Mouse (Mus musculus) megakaryocyte-erythroid progenitor cell, adult 5-6 weeks (primary cell): Measurements from ENCODE around the gene Rassf6. TPM values are rescaled to one million over a fixed set of nuclear protein-coding genes. Genes with fewer than 3 reads are reported as not detected.

Experiments used
- ATAC-seq: replicated peaks from 2 replicates; pipeline ENCODE4 v1.8.0; 2016; ENCODE audit warnings: mild to moderate bottlenecking, inconsistent platforms; ENCODE audit not compliant: severe bottlenecking, poor library complexity, low FRiP score, low TSS enrichment
- total RNA-seq, 2 experiments: library from RNA; stranded (forward) in 1 of 2; stranded (reverse) in 1 of 2; fragments of 200-1000, 215-1000 nt in 1 of 2; fragments of >200 nt in 1 of 2; fragmentation: Nextera tagmentation in 1 of 2; gene quantifications; 2 replicates each; pipeline ENCODE4 v1.2.3; 2014 to 2017

Rassf6 gene
- total RNA-seq (2014; fragmentation: Nextera tagmentation), result not detected in 2 replicates
- total RNA-seq (2017), result not detected in 2 replicates

GRCm38 (mm10) chr5:90640286-90641217 lies at the start of gene Rassf6:
TSS of gene Rassf6 (minus strand) at chr5:90640657.
- ATAC-seq, result peak; percentile 95

DNA sequence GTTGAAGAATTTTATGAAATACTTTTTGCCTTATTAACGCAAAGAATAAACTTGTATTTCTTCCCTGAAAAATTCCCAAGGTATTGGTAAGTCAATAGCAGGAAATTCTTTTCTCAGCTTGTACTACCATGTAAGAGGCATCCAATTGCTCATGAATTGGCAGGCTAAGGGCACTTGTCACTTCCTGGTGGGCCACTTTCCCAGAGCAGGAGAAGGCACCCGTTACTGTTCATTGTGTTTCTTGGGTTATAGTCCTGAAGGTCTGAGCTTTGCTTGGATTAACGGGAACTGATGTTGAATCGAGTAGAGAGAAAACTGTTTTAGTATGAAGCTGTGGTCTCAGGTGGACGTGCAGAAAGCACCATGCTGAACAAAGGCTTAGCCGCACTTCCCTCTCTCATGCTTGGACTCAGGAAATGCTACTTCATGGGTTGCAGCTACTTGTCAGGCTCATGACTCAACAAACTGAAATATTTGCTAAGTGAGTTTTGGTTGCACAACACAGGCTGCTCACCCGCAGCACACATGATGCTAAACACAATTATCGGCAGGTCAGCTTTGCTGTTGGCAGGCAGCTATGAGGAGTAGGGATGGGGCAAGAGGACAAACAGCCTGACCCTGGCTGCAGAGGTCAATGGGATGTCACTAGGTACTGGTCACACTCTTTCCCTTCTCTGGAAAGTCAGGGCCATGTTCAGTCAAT lies 49.1 kb upstream of the Rassf6 start:
- peak; percentile 40 for ATAC-seq

DNA sequence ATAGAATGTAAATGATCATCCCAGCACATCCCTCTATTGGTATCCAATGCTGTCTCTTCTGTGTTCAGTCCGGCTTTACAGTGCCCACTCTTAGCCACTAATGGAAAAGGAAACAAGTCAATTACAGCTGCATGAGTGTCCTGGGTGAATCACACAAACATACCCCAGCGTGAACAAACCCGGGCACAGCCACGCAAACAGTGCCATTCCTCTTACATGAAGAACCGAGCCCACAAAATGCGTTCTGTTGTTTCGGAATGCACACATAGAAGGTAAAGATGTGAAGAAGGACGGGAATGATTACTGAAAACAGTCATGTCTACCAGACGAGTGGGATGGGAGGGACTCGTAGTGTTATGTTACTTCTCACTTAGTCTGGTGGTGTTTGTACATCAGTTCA lies 47.5 kb upstream of the Rassf6 start:
- no peak for ATAC-seq

DNA sequence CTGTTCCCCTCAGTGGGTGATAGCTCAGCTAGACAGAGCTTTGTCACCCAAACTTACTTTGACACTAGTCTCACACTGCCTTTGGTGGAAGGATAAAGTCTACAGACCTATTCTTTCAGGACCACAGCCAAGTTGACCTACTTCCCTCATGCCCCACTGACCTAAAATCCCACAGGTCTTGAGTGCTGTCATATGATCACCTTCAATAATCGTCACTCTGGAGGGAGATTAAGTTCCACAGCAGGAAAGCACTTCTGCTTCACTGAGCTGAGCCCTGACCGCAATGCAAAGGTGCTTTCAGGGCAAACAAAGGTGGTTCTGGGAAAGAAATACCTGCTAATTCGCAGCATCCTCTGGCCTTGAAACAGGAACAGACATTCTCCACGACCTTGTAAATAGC lies 44.5 kb upstream of the Rassf6 start:
- ATAC-seq, result no peak

GRCm38 (mm10) chr5:90681842-90682241 lies 41.4 kb upstream of the Rassf6 start:
- ATAC-seq, result no peak

DNA sequence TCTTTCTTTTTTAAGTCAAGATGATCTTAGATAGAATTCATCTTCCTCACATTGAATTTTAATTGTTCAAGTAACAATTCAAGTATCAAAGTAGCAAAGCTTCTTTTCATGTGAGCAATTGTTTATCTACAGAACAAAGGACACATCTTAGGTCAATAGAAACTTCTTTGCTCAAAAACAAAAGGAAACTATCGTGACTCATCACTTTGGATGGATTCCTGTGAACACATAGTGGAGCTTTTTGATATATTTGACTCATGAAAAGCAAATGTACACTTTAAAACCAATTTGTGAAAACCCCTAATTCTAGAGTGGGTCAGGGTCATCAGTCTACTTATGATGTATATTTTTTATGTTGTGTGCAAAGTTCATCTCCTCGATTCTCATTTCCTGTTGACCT lies 37.1 kb upstream of the Rassf6 start:
- ATAC-seq, result no peak

GRCm38 (mm10) chr5:90661852-90662251 lies 21.4 kb upstream of the Rassf6 start:
- peak; percentile 12; the same call in 1 of the 2 replicates for ATAC-seq

DNA sequence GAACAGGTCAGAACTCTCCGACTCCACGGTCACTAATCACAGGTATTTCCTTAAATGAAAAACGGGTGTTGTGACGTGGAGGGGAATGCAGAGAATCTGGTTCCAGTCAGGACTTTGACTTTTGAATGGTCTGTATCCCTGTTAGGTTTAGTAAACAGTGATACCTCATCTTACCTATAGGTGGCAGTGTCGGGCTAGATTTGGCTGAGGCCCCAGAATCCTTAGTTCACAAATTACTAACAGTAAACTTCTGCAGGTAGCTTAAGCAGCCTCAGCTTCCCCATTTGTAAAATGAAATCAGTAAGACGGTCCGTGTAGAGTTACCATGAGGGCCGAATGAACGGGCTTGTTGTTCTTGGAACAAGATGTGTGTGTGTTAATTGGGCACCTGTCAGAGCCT lies 21.0 kb upstream of the Rassf6 start:
- peak; percentile 85 for ATAC-seq

GRCm38 (mm10) chr5:90660411-90660810 lies 20.0 kb upstream of the Rassf6 start:
- no peak for ATAC-seq

DNA sequence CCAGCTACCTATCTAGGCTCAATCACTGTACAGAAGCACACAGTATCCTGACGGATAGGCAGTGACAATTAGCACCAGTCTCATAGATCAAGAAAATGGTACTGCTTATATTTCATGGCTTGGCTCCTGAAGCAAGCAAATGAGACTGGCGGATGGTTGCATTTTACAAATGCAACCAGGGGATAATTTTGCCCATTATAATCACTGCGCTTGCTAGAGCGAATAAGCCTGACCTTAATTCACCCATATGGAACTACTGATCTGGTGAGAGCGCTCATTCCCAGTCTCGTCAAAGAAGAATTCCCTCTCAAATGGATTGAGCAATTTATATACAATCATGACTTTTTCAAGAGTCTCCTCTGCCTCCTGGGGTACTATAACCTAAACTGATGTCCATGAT lies 16.2 kb upstream of the Rassf6 start:
- no peak for ATAC-seq

- no peak for ATAC-seq
Measured at GRCm38 (mm10) chr5:90655891-90656290, 15.4 kb upstream of the Rassf6 start.

DNA sequence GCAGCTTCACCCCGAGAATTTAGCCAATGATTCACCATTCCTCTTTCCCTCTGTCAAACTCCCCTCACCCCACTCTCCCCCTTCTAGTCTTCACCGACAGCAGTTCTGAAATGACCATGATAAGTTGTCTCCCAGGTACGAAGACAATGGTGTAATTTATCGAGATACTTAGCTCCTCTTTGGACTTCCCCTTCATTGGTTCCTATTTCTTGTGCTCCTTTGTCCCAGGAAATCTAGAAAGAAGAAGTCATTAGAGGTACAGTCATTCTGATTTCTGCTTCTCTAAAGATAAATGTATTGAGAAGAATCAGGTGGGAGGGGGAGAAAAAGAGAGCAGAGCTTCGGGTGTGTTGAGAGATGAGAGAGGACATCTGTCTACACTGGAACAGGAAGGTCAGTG lies 14.3 kb upstream of the Rassf6 start:
- no peak for ATAC-seq

DNA sequence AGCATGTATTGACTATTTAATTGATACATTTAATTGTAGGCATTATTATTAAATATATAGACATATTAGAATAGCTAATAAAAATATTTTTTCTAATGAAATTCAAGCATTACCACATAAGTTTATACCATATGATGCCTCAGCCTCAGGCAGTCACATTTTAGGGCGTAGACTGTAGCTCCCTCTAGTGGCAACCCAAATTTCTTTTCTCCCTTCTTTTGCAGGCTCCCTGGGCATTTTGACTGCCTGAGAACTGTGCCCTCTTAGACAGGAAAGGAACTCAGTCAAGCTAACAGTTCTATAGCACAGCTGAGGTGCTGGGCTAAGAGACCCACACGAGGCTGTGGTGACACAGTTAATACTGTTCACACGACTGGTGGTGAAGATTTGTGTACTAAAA lies 12.3 kb upstream of the Rassf6 start:
- peak; percentile 84 for ATAC-seq

GRCm38 (mm10) chr5:90650466-90651150 lies 10.2 kb upstream of the Rassf6 start:
- no peak for ATAC-seq

GRCm38 (mm10) chr5:90647473-90647872 lies 7.0 kb upstream of the Rassf6 start:
- no peak for ATAC-seq

GRCm38 (mm10) chr5:90646398-90646797 lies 5.9 kb upstream of the Rassf6 start:
- no peak for ATAC-seq

DNA sequence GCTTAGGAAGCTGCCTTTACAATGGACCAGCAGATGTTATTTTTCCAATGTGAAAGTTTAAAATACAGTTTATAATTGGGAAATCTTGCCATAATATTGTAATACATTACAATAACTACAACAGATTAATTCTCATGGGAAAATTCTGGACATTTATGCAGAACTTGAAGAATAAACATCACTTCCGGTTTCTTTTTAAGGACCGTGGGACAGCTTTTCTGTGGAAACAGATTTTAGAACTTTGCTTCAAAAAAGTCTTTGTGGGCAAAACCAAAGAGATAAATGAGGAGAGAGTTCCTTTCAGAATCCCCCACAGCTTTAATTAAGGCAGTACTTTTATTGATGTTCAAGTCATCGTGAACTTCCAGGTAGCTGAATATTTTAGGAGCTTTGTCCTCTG lies 5.1 kb upstream of the Rassf6 start:
- ATAC-seq, result no peak

DNA sequence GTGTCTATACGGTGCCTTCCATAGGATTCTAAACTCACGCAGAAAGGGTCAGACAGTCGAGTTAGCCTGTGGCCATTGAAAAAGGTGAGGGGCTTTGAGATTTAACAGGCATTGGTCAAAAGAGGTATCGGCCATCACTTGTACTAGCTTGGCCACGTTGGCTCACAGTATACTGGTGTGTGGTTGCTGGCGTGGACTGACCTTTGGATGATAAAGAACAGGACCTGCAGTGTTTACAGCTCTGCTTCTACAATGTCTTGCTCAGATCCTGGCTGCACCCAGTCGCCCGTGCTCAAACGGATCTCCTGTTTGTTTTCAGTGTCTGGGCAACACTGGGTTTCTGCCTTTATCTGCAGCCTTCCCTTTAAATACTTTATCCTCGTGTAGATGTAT lies 757 bp upstream of the Rassf6 start:
- ATAC-seq, result no peak

DNA sequence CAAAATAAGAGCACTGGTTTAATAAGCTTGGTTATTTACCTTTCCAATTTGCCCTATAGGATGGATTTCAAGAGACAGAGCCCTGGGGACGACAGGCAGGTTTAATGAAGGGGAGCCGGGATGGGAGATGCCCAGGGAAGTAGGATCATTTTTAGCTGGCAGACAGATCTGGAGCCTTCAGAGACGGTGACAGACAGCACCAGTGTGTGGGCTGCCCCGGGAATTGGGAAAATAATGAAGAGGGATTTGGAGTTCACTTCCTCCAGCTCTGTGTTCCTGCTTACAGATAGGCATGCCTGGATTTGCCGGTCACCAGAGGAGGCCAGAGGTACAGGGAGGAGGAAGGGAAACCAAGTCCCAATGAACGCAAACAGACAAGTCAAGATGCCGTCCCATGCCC lies 5.6 kb downstream of the Rassf6 start:
- ATAC-seq, result no peak

GRCm38 (mm10) chr5:90628530-90628929 lies 11.9 kb downstream of the Rassf6 start:
- ATAC-seq, result no peak
